Mouse (Mus musculus) MEL (cell line): ENCODE results near the gene Ttpal.

ENCODE experiments used
- CTCF ChIP-seq, 3 experiments: IDR thresholded peaks in 2 of 3; conservative IDR thresholded peaks in 1 of 3; 2 replicates each; pipeline ENCODE4 v1.5.1; 2011 to 2012; ENCODE audit warnings: low read length in 3 of 3, low read depth in 2 of 3, mild to moderate bottlenecking in 2 of 3, improper control_type of control experiment in 1 of 3, inconsistent platforms in 1 of 3, mixed read lengths in 1 of 3, moderate library complexity in 1 of 3; ENCODE audit not compliant: control insufficient read depth in 1 of 3, insufficient read depth in 1 of 3, poor library complexity in 1 of 3, severe bottlenecking in 1 of 3
- EP300 ChIP-seq, 2 experiments: IDR thresholded peaks; 2 replicates each; pipeline ENCODE4 v1.6.1; 2011; ENCODE audit warnings: improper control_type of control experiment in 2 of 2, low read length in 2 of 2, low read depth in 1 of 2, mild to moderate bottlenecking in 1 of 2
- GABPA ChIP-seq: IDR thresholded peaks from 2 replicates; pipeline ENCODE4 v1.6.1; 2012; ENCODE audit warnings: low read depth, mild to moderate bottlenecking, inconsistent platforms, low read length, improper control_type of control experiment, moderate library complexity
- HCFC1 ChIP-seq: IDR thresholded peaks from 2 replicates; pipeline ENCODE4 v1.6.1; 2012; ENCODE audit warnings: low read depth, mild to moderate bottlenecking, inconsistent platforms, low read length, improper control_type of control experiment, moderate library complexity
- MAFK ChIP-seq: IDR thresholded peaks from 2 replicates; pipeline ENCODE4 v1.6.1; 2011; ENCODE audit warnings: low read depth, mild to moderate bottlenecking, low read length, improper control_type of control experiment, borderline replicate concordance
- POLR2A ChIP-seq, 2 experiments: IDR thresholded peaks; 2 replicates each; pipeline ENCODE4 v1.6.1; 2011 to 2012; ENCODE audit warnings: low read length in 2 of 2, mild to moderate bottlenecking in 2 of 2, control low read depth in 1 of 2, improper control_type of control experiment in 1 of 2, low read depth in 1 of 2, moderate library complexity in 1 of 2; ENCODE audit not compliant: control insufficient read depth in 1 of 2, insufficient read depth in 1 of 2, poor library complexity in 1 of 2
- TAL1 ChIP-seq: IDR thresholded peaks from 2 replicates; pipeline ENCODE4 v1.6.1; 2012; ENCODE audit warnings: mild to moderate bottlenecking, inconsistent platforms, low read length, moderate library complexity, mixed read lengths
- USF2 ChIP-seq, 2 experiments: IDR thresholded peaks; 2 replicates each; pipeline ENCODE4 v1.6.1; 2011 to 2012; ENCODE audit warnings: improper control_type of control experiment in 2 of 2, low read length in 2 of 2, borderline replicate concordance in 1 of 2, inconsistent platforms in 1 of 2, low read depth in 1 of 2, mild to moderate bottlenecking in 1 of 2; ENCODE audit not compliant: insufficient read depth in 1 of 2

DNA sequence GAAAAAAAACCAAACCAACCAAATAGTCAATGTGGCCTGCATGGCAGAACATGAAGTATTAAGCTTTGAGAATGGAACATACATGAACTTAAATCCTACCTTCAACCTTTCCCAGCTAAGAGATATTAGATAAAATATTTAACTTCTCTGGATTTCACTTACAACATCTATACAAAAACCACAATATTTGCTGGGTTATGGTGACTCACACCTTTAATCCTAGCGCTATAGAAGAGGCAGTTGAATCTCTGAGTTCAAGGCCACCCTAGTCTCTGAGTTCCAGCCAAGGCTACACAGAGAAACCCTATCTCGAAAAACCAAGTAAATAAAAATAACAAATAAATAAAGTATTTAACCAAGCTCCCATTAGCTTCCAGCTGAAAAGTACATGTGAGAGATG lies 33.9 kb downstream of the Ttpal start:
- TF ChIP-seq EP300 (IDR thresholded peaks at IDR 0.05; ENCODE audit: low read depth in 1 of 2, low read length in 2 of 2) (no peak), TAL1 (no peak), CTCF (IDR thresholded peaks at IDR 0.05 in 2 of 3, conservative IDR thresholded peaks at IDR 0.05 in 1 of 3; ENCODE audit: control insufficient read depth in 1 of 3, insufficient read depth in 1 of 3, low read depth in 2 of 3, low read length in 3 of 3, poor library complexity in 1 of 3, severe bottlenecking in 1 of 3) (no peak), GABPA (no peak), MAFK (no peak), USF2 (IDR thresholded peaks at IDR 0.05; ENCODE audit: borderline replicate concordance in 1 of 2, insufficient read depth in 1 of 2, low read depth in 1 of 2, low read length in 2 of 2) (no peak), POLR2A (IDR thresholded peaks at IDR 0.05; ENCODE audit: control insufficient read depth in 1 of 2, insufficient read depth in 1 of 2, low read depth in 1 of 2, low read length in 2 of 2, poor library complexity in 1 of 2) (no peak), HCFC1 (no peak)
